Mouse (Mus musculus) lung, postnatal 36 days (tissue): ENCODE measurements at regions not wholly inside any gene's neighbourhood (a gene's known extent, or its start where the extent isn't known, plus 50 kb on each side); places are given as distances from the start of the nearest gene placed in this dataset.

Source experiments
- DNase-seq: peaks from one replicate; pipeline ENCODE4 v3.0.0; 2022; ENCODE audit warnings: mixed read lengths

GRCm38 (mm10) chr13:93243076-93243475 lies 50.9 kb upstream of the Tent2 start:
- DNase-seq = peak; percentile 88

- DNase-seq = peak; percentile 23
These were observed 50.7 kb upstream of the Homer1 start for GRCm38 (mm10) chr13:93248711-93249110.
